Mouse (Mus musculus): ENCODE measurements around the gene Smyd1.

DNA sequence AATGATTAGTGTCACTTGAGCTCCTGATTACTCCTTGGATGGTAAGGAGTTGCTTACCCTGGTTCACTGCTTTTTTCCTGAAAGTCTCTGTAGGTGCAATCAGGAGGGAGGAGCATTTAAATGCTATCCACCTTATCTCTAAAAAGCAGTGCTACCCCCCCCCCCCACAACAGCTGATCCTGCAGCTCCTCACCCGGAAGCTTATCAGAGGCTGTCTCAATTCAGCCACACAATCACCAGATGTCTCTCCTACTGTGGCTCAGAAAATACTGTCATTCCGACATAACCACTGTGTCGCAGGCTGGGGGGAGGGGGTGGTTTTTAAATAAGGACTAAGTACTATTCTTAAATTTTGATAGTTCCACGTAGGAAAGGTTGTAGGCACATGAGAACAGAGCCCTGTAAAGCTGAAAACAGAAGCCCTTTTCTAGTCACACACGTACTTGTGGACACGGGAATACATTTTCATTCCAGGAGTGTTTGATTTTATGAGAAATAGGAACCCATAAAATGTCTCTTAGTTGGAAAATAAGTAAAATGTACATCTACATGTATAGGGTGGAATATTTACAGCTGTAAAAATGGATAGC lies 61.9 kb downstream of the Smyd1 start:
- TF ChIP-seq MAFK (IDR thresholded peaks at IDR 0.05; ENCODE audit: insufficient read depth, low read depth, low read length) (no peak), CHD2 (IDR thresholded peaks at IDR 0.05; ENCODE audit: low read depth, low read length) (no peak), ZC3H11A (IDR thresholded peaks at IDR 0.05; ENCODE audit: borderline replicate concordance, low read depth, low read length) (no peak), HCFC1 (IDR thresholded peaks at IDR 0.05; ENCODE audit: borderline replicate concordance, insufficient read depth, low read length) (no peak)

Data from ES-E14 (cell line).